ENCODE assay signal across 26 mouse cellular contexts in the genomic region with DNA sequence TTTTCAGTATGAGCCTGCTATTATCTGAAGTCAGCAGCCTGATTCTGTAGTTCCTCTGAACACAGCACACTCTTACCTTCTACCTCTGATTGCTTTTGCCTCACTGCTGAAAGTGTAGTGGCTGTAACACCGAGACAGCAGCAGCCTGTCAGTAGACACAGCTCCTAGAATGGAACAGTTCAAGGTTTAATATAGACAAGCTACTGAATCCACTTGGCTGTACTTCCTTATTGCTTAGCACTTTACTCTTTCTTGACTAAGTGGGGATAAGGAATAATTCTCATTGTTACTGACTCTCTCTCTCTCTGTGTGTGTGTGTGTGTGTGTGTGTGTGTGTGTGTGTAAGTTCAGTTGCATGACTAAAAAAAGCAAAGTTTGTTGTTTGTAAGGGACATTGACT. TPM values are rescaled to one million over a fixed set of nuclear protein-coding genes. Genes with fewer than 3 reads are reported as not detected.
DNase-seq lines count a peak whose midpoint lies in the region; ATAC-seq and TF ChIP-seq lines count a peak whose summit lies in the region.
"Had no signal": no experiment of that assay in that cellular context is flagged by ENCODE, and none has a peak within 500 bp of the region (broad histone marks: within the 10 kb centered on the region; RNA-seq: fewer than 3 reads in every experiment).

No protein-coding gene starts in this region.

- H3K9me3 ChIP-seq in heart, embryonic 14.5 days (ENCODE audit: control insufficient read depth, low read length) = no peaks in the 10 kb centered on the region
- no peaks in the 10 kb centered on the region for H3K9me3 ChIP-seq in lung, embryonic 15.5 days
- no peaks in the 10 kb centered on the region for H3K9me3 ChIP-seq in stomach, postnatal 0 days (ENCODE audit: control insufficient read depth, low read length)
- H3K9me3 ChIP-seq: embryonic facial prominence, embryonic 13.5 days; kidney, embryonic 15.5 days; liver, embryonic 12.5 days; midbrain, embryonic 12.5 days; neural tube, embryonic 12.5 days had no signal

- H3K4me3 ChIP-seq in gastrocnemius, adult 2 months = 0 out of 2 replicates have a peak overlapping the region, but pooled peaks have one; percentile 5
- no peak overlapping the region for H3K4me3 ChIP-seq in heart, embryonic 14.5 days (ENCODE audit: control insufficient read depth in 1 of 2, insufficient read depth in 1 of 2, low read depth in 1 of 2, low read length in 2 of 2)
- H3K4me3 ChIP-seq in lung, embryonic 15.5 days = no peak overlapping the region
- H3K4me3 ChIP-seq in stomach, postnatal 0 days (ENCODE audit: low read depth, low read length) = no peak overlapping the region
- H3K4me3 ChIP-seq: embryonic facial prominence, embryonic 13.5 days; kidney, embryonic 15.5 days; layer of hippocampus, adult 2 months; liver, embryonic 12.5 days; megakaryocyte, embryonic 14.5 days; midbrain, embryonic 12.5 days; myocyte; neural tube, embryonic 12.5 days had no signal

- ATAC-seq in heart, embryonic 14.5 days (ENCODE audit: insufficient number of reproducible peaks, insufficient read depth, low FRiP score, low read depth) = no peak
- ATAC-seq in lung, embryonic 15.5 days (ENCODE audit: borderline replicate concordance, extremely low read depth, low FRiP score, low TSS enrichment) = no peak
- ATAC-seq in stomach, postnatal 0 days (ENCODE audit: low FRiP score, low TSS enrichment) = peak; percentile 40; the same call in 1 of the 2 replicates
- ATAC-seq in granulocyte monocyte progenitor cell, adult 5-6 weeks (replicated peaks; ENCODE audit: poor library complexity, severe bottlenecking) = no peak
- ATAC-seq: activated CD4-positive, CD25-positive, alpha-beta regulatory T cell, adult 4 months; liver, embryonic 12.5 days; liver, postnatal 0 days had no signal

- H3K36me3 ChIP-seq in heart, embryonic 14.5 days (ENCODE audit: control insufficient read depth, insufficient read depth, low read length) = no peaks in the 10 kb centered on the region
- H3K36me3 ChIP-seq in lung, embryonic 15.5 days = no peaks in the 10 kb centered on the region
- no peaks in the 10 kb centered on the region for H3K36me3 ChIP-seq in stomach, postnatal 0 days (ENCODE audit: control insufficient read depth, insufficient read depth, low read length)
- H3K36me3 ChIP-seq: embryonic facial prominence, embryonic 13.5 days; kidney, embryonic 15.5 days; liver, embryonic 12.5 days; midbrain, embryonic 12.5 days; neural tube, embryonic 12.5 days had no signal

- no peak for TF ChIP-seq EP300 in stomach, postnatal 0 days (optimal IDR thresholded peaks at IDR 0.05)

- no peak overlapping the region for H3K9ac ChIP-seq in heart, embryonic 14.5 days (ENCODE audit: low read length)
- H3K9ac ChIP-seq in lung, embryonic 15.5 days = no peak overlapping the region
- H3K9ac ChIP-seq in stomach, postnatal 0 days (ENCODE audit: low read length) = no peak overlapping the region
- H3K9ac ChIP-seq: embryonic facial prominence, embryonic 13.5 days; kidney, embryonic 15.5 days; liver, embryonic 12.5 days; liver, postnatal 0 days; midbrain, embryonic 12.5 days; neural tube, embryonic 12.5 days had no signal

- peaks cover 13 to 49% of the 10 kb centered on the region in 2 experiments for H3K4me1 ChIP-seq in heart, embryonic 14.5 days (ENCODE audit: control insufficient read depth in 2 of 2, insufficient read depth in 2 of 2, low read length in 2 of 2)
- peaks cover 41% of the 10 kb centered on the region for H3K4me1 ChIP-seq in lung, embryonic 15.5 days
- peaks cover 2% of the 10 kb centered on the region; the same call in 1 of the 2 replicates for H3K4me1 ChIP-seq in stomach, postnatal 0 days (replicated peaks; ENCODE audit: control insufficient read depth, insufficient read depth)
- H3K4me1 ChIP-seq: embryonic facial prominence, embryonic 13.5 days; liver, embryonic 12.5 days; megakaryocyte, embryonic 14.5 days had no signal

- intact Hi-C loops in gastrocnemius, adult 2 months (cut with DNase I) = no loop called here
- intact Hi-C loops in heart, postnatal 36 days (cut with DNase I) = no loop called here

- no peak for DNase-seq in gastrocnemius, adult 2 months
- no peak for DNase-seq in gastrocnemius, postnatal 25 days
- no peak for DNase-seq in heart, postnatal 36 days
- DNase-seq in lung, postnatal 14 days = no peak
- no peak for DNase-seq in stomach, postnatal 0 days (ENCODE audit: low spot score)
- DNase-seq: adrenal gland, adult 2 months; adrenal gland, postnatal 36 days; cerebellum, adult 18-20 months; kidney, adult 11 months; kidney, postnatal 25 days; left cerebral cortex, postnatal 4 days; liver, postnatal 0 days; lung, postnatal 4 days had no signal

- H3K27me3 ChIP-seq in heart, embryonic 14.5 days (ENCODE audit: control insufficient read depth, insufficient read depth, low read length) = no peaks in the 10 kb centered on the region
- H3K27me3 ChIP-seq in lung, embryonic 15.5 days = no peaks in the 10 kb centered on the region
- no peaks in the 10 kb centered on the region for H3K27me3 ChIP-seq in stomach, postnatal 0 days (ENCODE audit: control insufficient read depth, insufficient read depth, low read length)
- H3K27me3 ChIP-seq: CH12.LX; embryonic facial prominence, embryonic 13.5 days; kidney, embryonic 15.5 days; liver, embryonic 12.5 days; megakaryocyte, embryonic 14.5 days; midbrain, embryonic 12.5 days; neural tube, embryonic 12.5 days had no signal

- WGBS in heart, embryonic 14.5 days = 9% methylated on average over 1 of the region's 1 CpGs
- 48% methylated on average over 1 of the region's 1 CpGs for WGBS in lung, embryonic 15.5 days
- 33% methylated on average over 1 of the region's 1 CpGs for WGBS in stomach, postnatal 0 days

- peak overlapping the region; percentile 54 for H3K27ac ChIP-seq in gastrocnemius, adult 2 months
- peak overlapping the region; percentile 72 to 97; a peak in 3 of 4 replicates for H3K27ac ChIP-seq in heart, embryonic 14.5 days (replicated peaks in 1 of 2; ENCODE audit: control insufficient read depth in 1 of 2, insufficient read depth in 1 of 2, low read depth in 2 of 2, low read length in 2 of 2)
- H3K27ac ChIP-seq in lung, embryonic 15.5 days = peak overlapping the region; percentile 75
- H3K27ac ChIP-seq in stomach, postnatal 0 days (replicated peaks) = no peak overlapping the region
- H3K27ac ChIP-seq: embryonic facial prominence, embryonic 13.5 days; kidney, embryonic 15.5 days; layer of hippocampus, adult 2 months; liver, embryonic 12.5 days; midbrain, embryonic 12.5 days; neural tube, embryonic 12.5 days had no signal

- H3K4me2 ChIP-seq in heart, embryonic 14.5 days (ENCODE audit: low read length) = peak overlapping the region; percentile 62
- no peak overlapping the region for H3K4me2 ChIP-seq in lung, embryonic 15.5 days
- no peak overlapping the region for H3K4me2 ChIP-seq in stomach, postnatal 0 days (replicated peaks; ENCODE audit: low read depth)
- H3K4me2 ChIP-seq: embryonic facial prominence, embryonic 13.5 days; kidney, embryonic 15.5 days; liver, embryonic 12.5 days; midbrain, embryonic 12.5 days; neural tube, embryonic 12.5 days had no signal

- no peak for TF ChIP-seq CTCF in gastrocnemius, adult 2 months (IDR thresholded peaks at IDR 0.05)
- no peak for TF ChIP-seq CTCF in stomach, postnatal 0 days (IDR thresholded peaks at IDR 0.05; ENCODE audit: low read depth)

RNA-seq across cellular contexts. Expression of a gene that starts 42.2 kb away (rescaled TPM):
- total RNA-seq in gastrocnemius, adult 2 months (2021) = 10 to 100 TPM; 54.2 to 60.1 TPM
- 10 to 100 TPM; 51.7 to 64.2 TPM for total RNA-seq in gastrocnemius, postnatal 25 days (2021)
- polyA plus RNA-seq in heart, embryonic 14.5 days (2014; fragmentation: Nextera tagmentation; extraction: Ambion mirVana) = 149 and 154 TPM in 2 replicates
- 100 to 1,000 TPM; 138 to 147 TPM for total RNA-seq in heart, postnatal 36 days (2021)
- polyA plus RNA-seq in lung, embryonic 15.5 days (2015; fragmentation: Nextera tagmentation; extraction: Ambion mirVana) = 35.1 and 39.0 TPM in 2 replicates
- 34.9 and 36.7 TPM in 2 replicates for polyA plus RNA-seq in stomach, postnatal 0 days (2015; fragmentation: Nextera tagmentation; extraction: Ambion mirVana)
- 11.8 and 14.5 TPM in 2 replicates for total RNA-seq in granulocyte monocyte progenitor cell, adult 5-6 weeks (2014; fragmentation: Nextera tagmentation)
- 8.6 and 14.9 TPM in 2 replicates for total RNA-seq in granulocyte monocyte progenitor cell, adult 5-6 weeks (2017)
